Mouse (Mus musculus): ENCODE measurements around the gene Cenps.

- TF ChIP-seq CTCF (IDR thresholded peaks at IDR 0.05; ENCODE audit: low read depth, low read length) = no peak
- no peak for TF ChIP-seq POLR2A (IDR thresholded peaks at IDR 0.05; ENCODE audit: extremely low read depth, insufficient read depth, low read length)
Measured at GRCm38 (mm10) chr4:149179160-149179559, 41.7 kb upstream of the Cenps start.
